In genomic region chr15:83493856-83494571, GRCm38 (mm10) we compare ENCODE assay signal across 18 mouse cellular contexts. TPM values are rescaled to one million over a fixed set of nuclear protein-coding genes. Genes with fewer than 3 reads are reported as not detected.
"Had no signal": no experiment of that assay in that cellular context is flagged by ENCODE, and none has a peak within 500 bp of the region (broad histone marks: within the 10 kb centered on the region; RNA-seq: fewer than 3 reads in every experiment).

No protein-coding gene starts in this region.

- H3K4me1 ChIP-seq: lung, embryonic 15.5 days; midbrain, embryonic 12.5 days; midbrain, embryonic 15.5 days; neural tube, embryonic 13.5 days had no signal

- H3K9ac ChIP-seq: liver, embryonic 14.5 days; lung, embryonic 15.5 days; midbrain, embryonic 12.5 days; midbrain, embryonic 15.5 days; neural tube, embryonic 13.5 days had no signal

- H3K4me2 ChIP-seq: lung, embryonic 15.5 days; midbrain, embryonic 12.5 days; midbrain, embryonic 15.5 days; neural tube, embryonic 13.5 days had no signal

- DNase-seq: kidney, adult 2 months; kidney, postnatal 25 days; layer of hippocampus, postnatal 36 days; lung, adult 18-20 months; lung, postnatal 10 days; lung, postnatal 36 days; thymus, postnatal 25 days had no signal

- H3K9me3 ChIP-seq: lung, embryonic 15.5 days; midbrain, embryonic 12.5 days; midbrain, embryonic 15.5 days; neural tube, embryonic 13.5 days had no signal

- H3K27me3 ChIP-seq: lung, embryonic 15.5 days; midbrain, embryonic 12.5 days; midbrain, embryonic 15.5 days; neural tube, embryonic 13.5 days had no signal

- H3K4me3 ChIP-seq: left cerebral cortex, adult 2 months; lung, embryonic 15.5 days; midbrain, embryonic 12.5 days; midbrain, embryonic 15.5 days; neural tube, embryonic 13.5 days had no signal

- H3K27ac ChIP-seq: kidney, postnatal 0 days; left cerebral cortex, adult 2 months; liver, embryonic 14.5 days; lung, embryonic 15.5 days; midbrain, embryonic 12.5 days; midbrain, embryonic 15.5 days; neural tube, embryonic 13.5 days had no signal

- ATAC-seq: intestine, postnatal 0 days; midbrain, embryonic 15.5 days had no signal

RNA-seq across cellular contexts. Expression of gene Bik, which starts 32.6 kb away (rescaled TPM):
- total RNA-seq: layer of hippocampus, postnatal 10 days; left cerebral cortex, postnatal 10 days; left cerebral cortex, postnatal 36 days had no signal
